Mouse (Mus musculus) limb, embryonic 11.5 days (tissue): ENCODE results near the gene Pkd2. TPM values are rescaled to one million over a fixed set of nuclear protein-coding genes. Genes with fewer than 3 reads are reported as not detected.
A peak's percentile ranks its signal among the peaks of the same experiment; 100 is the strongest.

Source experiments
- ATAC-seq: fragments of 200-750 bp; cut with Nextera tagmentation; 2 replicates; pipeline ENCODE4 v1.8.0; 2017; ENCODE audit warnings: low read depth; ENCODE audit not compliant: insufficient number of reproducible peaks, low FRiP score, low TSS enrichment
- DNase-seq: peaks from one replicate; pipeline ENCODE4 v3.0.0-alpha.2; 2015; ENCODE audit warnings: low spot score
- H3K27ac ChIP-seq: fragments of 300-500 bp; sonication (generic); replicated peaks from 2 replicates; pipeline ENCODE4 v1.5.1; 2014; ENCODE audit warnings: low read depth, mild to moderate bottlenecking, low read length
- H3K27me3 ChIP-seq: fragments of 300-500 bp; sonication (generic); 2 replicates; pipeline ENCODE4 v1.6.1; 2014; ENCODE audit warnings: mild to moderate bottlenecking, low read length, mixed read lengths; ENCODE audit not compliant: control insufficient read depth, insufficient read depth
- H3K36me3 ChIP-seq: fragments of 300-500 bp; sonication (generic); 2 replicates; pipeline ENCODE4 v1.6.1; 2014; ENCODE audit warnings: mild to moderate bottlenecking, low read length, moderate library complexity, mixed read lengths; ENCODE audit not compliant: control insufficient read depth, insufficient read depth
- H3K4me1 ChIP-seq: fragments of 300-500 bp; sonication (generic); 2 replicates; pipeline ENCODE4 v1.6.1; 2014; ENCODE audit warnings: low read length, mixed read lengths; ENCODE audit not compliant: control insufficient read depth, insufficient read depth
- H3K4me2 ChIP-seq: fragments of 300-500 bp; sonication (generic); 2 replicates; pipeline ENCODE4 v1.6.1; 2014; ENCODE audit warnings: low read depth, mild to moderate bottlenecking, moderate library complexity; ENCODE audit not compliant: severe bottlenecking
- H3K4me3 ChIP-seq: fragments of 300-500 bp; sonication (generic); 2 replicates; pipeline ENCODE4 v1.5.1; 2014; ENCODE audit warnings: low read depth, low read length
- H3K9ac ChIP-seq: fragments of 300-500 bp; sonication (generic); 2 replicates; pipeline ENCODE4 v1.6.1; 2014; ENCODE audit warnings: mild to moderate bottlenecking, low read length
- H3K9me3 ChIP-seq: fragments of 300-500 bp; sonication (generic); 2 replicates; pipeline ENCODE4 v1.6.1; 2016; ENCODE audit warnings: low read length; ENCODE audit not compliant: control insufficient read depth
- WGBS: fragments of 180-500 bp; shearing (Covaris S2); extraction: QIAGEN DNeasy Blood & Tissue Kit; methylation state at CpG from one replicate; pipeline ENCODE4 v1.1.7; 2014; 5-methylcytosine and 5-hydroxymethylcytosine counted together
- polyA plus RNA-seq: library from polyadenylated mRNA; unstranded; fragments of >200 nt; fragmentation: Nextera tagmentation; extraction: Ambion mirVana; gene quantifications from 2 replicates; pipeline ENCODE4 v1.2.1, GENCODE M21; 2014

Gene Pkd2
- polyA plus RNA-seq: 21.1 and 25.3 TPM in 2 replicates

- no peaks in the 10 kb centered on the region for H3K4me1 ChIP-seq
- DNase-seq: peak; percentile 87
- ATAC-seq: peak; percentile 84
- peaks cover 7% of the 10 kb centered on the region; the same call in 1 of the 2 replicates for H3K9me3 ChIP-seq
- H3K27ac ChIP-seq: peak within 1 kb of the TSS; percentile 94
- H3K36me3 ChIP-seq: no peaks in the 10 kb centered on the region; the same call in 1 of the 2 replicates
- peak within 1 kb of the TSS; percentile 66 for H3K4me3 ChIP-seq
- peak within 1 kb of the TSS; percentile 98 for H3K9ac ChIP-seq
- 18% methylated on average over 31 of the region's 46 CpGs for WGBS
- no peaks in the 10 kb centered on the region for H3K27me3 ChIP-seq
- peak within 1 kb of the TSS; percentile 74 for H3K4me2 ChIP-seq
Measured at GRCm38 (mm10) chr5:104458832-104459705, at the start of gene Pkd2. Pkd2 (plus strand) TSS chr5:104459450.

DNA sequence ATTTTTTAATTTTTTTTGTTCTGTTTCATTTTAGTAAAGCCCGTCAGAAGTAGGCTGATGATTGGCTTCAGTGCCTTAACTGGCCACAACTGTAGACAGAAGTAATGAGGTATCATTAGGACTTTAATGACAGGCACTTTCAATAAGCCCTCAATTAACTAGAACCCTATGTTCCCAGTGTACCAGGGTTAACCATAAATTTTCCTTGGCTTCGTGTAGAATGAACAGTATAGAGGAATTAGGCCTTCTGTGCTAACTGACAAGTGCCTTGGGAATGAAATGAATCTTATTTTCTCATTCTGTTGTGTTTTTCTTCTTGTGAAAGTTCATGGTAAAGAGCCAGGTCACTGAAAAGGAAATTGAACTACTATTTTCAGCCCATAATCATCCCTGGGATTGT, 43.3 kb upstream of the Pkd2 start:
- 11% methylated on average over 2 of the region's 2 CpGs for WGBS

DNA sequence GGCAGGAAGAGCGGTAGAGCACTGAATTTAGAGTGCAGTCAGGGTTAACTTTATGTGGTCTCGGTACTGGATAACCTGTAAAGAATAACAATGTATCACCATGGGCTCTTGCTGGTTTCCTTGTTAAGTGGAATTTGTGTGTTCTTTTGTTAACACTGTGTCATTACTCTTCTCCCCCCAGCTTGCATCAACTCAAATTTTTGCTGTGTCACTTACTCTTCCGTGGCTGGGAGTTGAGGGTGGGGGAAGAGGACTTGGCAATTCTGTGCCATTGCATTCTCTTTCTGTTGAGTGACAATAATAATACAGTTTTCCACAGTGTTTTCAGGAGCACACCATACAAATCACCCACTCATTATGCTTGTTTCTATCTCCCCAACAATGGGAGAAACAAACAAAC, 42.2 kb upstream of the Pkd2 start:
- no peak for ATAC-seq
- DNase-seq: no peak
- 67% methylated on average over 3 of the region's 3 CpGs for WGBS

More for the DNA sequence above, 43.3 kb upstream of the Pkd2 start:
- no peaks in the 10 kb centered on the region for H3K27me3 ChIP-seq
- no peak overlapping the region for H3K4me2 ChIP-seq
- H3K27ac ChIP-seq: no peak overlapping the region
- no peaks in the 10 kb centered on the region for H3K36me3 ChIP-seq
- H3K9me3 ChIP-seq: no peaks in the 10 kb centered on the region
- DNase-seq (no peak), ATAC-seq (peak; percentile 89)
- H3K4me1 ChIP-seq: peaks cover 11% of the 10 kb centered on the region; the same call in 1 of the 2 replicates
- no peak overlapping the region for H3K9ac ChIP-seq
- H3K4me3 ChIP-seq: no peak overlapping the region

GRCm38 (mm10) chr5:104417721-104418120, 41.5 kb upstream of the Pkd2 start:
- no peaks in the 10 kb centered on the region for H3K9me3 ChIP-seq
- H3K9ac ChIP-seq: no peak overlapping the region
- no peak overlapping the region for H3K27ac ChIP-seq
- H3K4me3 ChIP-seq: no peak overlapping the region
- H3K27me3 ChIP-seq: no peaks in the 10 kb centered on the region
- no peaks in the 10 kb centered on the region for H3K36me3 ChIP-seq
- 93% methylated on average over 1 of the region's 1 CpGs for WGBS
- no peak overlapping the region for H3K4me2 ChIP-seq
- ATAC-seq (no peak), DNase-seq (no peak)
- peaks cover 8% of the 10 kb centered on the region; the same call in 1 of the 2 replicates for H3K4me1 ChIP-seq

More for the DNA sequence above, 42.2 kb upstream of the Pkd2 start:
- Histone ChIP-seq H3K27me3 (no peaks in the 10 kb centered on the region), H3K9ac (no peak overlapping the region), H3K36me3 (no peaks in the 10 kb centered on the region), H3K4me1 (peaks cover 11% of the 10 kb centered on the region; the same call in 1 of the 2 replicates), H3K9me3 (no peaks in the 10 kb centered on the region), H3K27ac (no peak overlapping the region), H3K4me3 (no peak overlapping the region), H3K4me2 (no peak overlapping the region)

GRCm38 (mm10) chr5:104422039-104422438, 37.2 kb upstream of the Pkd2 start:
- Histone ChIP-seq H3K27me3 (no peaks in the 10 kb centered on the region), H3K4me2 (no peak overlapping the region), H3K4me1 (peaks cover 3% of the 10 kb centered on the region; the same call in 1 of the 2 replicates), H3K9ac (no peak overlapping the region), H3K36me3 (no peaks in the 10 kb centered on the region), H3K4me3 (no peak overlapping the region), H3K27ac (no peak overlapping the region), H3K9me3 (no peaks in the 10 kb centered on the region)
- DNase-seq (no peak), ATAC-seq (no peak)
- WGBS: 80% methylated on average over 2 of the region's 2 CpGs

DNA sequence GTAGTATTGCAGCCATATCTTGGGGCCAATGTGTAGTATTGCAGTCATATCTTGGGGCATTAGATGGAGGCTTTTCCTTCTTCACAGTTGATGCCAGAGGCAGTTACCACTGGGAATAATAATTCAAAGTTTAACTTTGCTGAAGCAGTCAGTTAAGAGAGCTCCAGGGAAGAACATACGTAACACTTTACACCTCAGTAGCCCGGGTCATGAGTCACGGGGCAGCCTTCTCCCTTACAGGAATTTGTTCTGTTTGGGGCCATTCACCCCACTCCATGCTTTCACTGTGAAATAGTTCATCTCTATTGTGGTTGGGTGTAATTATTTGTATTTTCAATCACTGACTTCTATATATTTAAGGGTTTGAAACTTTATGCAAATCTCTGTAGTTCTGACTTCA, 35.4 kb upstream of the Pkd2 start:
- H3K9me3 ChIP-seq: no peaks in the 10 kb centered on the region
- 82% methylated on average over 3 of the region's 3 CpGs for WGBS
- H3K4me3 ChIP-seq: no peak overlapping the region
- H3K27ac ChIP-seq: no peak overlapping the region
- no peaks in the 10 kb centered on the region for H3K36me3 ChIP-seq
- peaks cover 3% of the 10 kb centered on the region; the same call in 1 of the 2 replicates for H3K4me1 ChIP-seq
- H3K27me3 ChIP-seq: no peaks in the 10 kb centered on the region
- no peak for DNase-seq
- no peak for ATAC-seq
- H3K4me2 ChIP-seq: no peak overlapping the region
- H3K9ac ChIP-seq: no peak overlapping the region

GRCm38 (mm10) chr5:104425949-104426348, 33.3 kb upstream of the Pkd2 start:
- Histone ChIP-seq H3K4me2 (no peak overlapping the region), H3K9me3 (no peaks in the 10 kb centered on the region)

GRCm38 (mm10) chr5:104432886-104433285, 26.4 kb upstream of the Pkd2 start:
- Histone ChIP-seq H3K27ac (no peak overlapping the region), H3K4me2 (no peak overlapping the region), H3K9me3 (no peaks in the 10 kb centered on the region), H3K36me3 (no peaks in the 10 kb centered on the region), H3K27me3 (no peaks in the 10 kb centered on the region), H3K4me3 (no peak overlapping the region), H3K4me1 (no peaks in the 10 kb centered on the region), H3K9ac (no peak overlapping the region)
- ATAC-seq (no peak), DNase-seq (no peak)
- WGBS: 44% methylated on average over 12 of the region's 12 CpGs

More at GRCm38 (mm10) chr5:104425949-104426348, 33.3 kb upstream of the Pkd2 start:
- DNase-seq (no peak), ATAC-seq (no peak)
- Histone ChIP-seq H3K27me3 (no peaks in the 10 kb centered on the region), H3K4me1 (peaks cover 3% of the 10 kb centered on the region; the same call in 1 of the 2 replicates), H3K27ac (no peak overlapping the region), H3K9ac (no peak overlapping the region), H3K36me3 (no peaks in the 10 kb centered on the region), H3K4me3 (no peak overlapping the region)
- 81% methylated on average over 8 of the region's 8 CpGs for WGBS
